In genomic region chr6:13248317-13248969, GRCm38 (mm10) we compare ENCODE assay signal across 11 mouse cellular contexts. TPM values are rescaled to one million over a fixed set of nuclear protein-coding genes. Genes with fewer than 3 reads are reported as not detected.
A peak's percentile ranks its signal among the peaks of the same experiment; 100 is the strongest.
DNase-seq lines count a peak whose midpoint lies in the region; ATAC-seq and TF ChIP-seq lines count a peak whose summit lies in the region.
"Had no signal": no experiment of that assay in that cellular context is flagged by ENCODE, and none has a peak within 500 bp of the region (broad histone marks: within the 10 kb centered on the region; RNA-seq: fewer than 3 reads in every experiment).

No protein-coding gene starts in this region.

- H3K9ac ChIP-seq in midbrain, embryonic 13.5 days (replicated peaks), result no peak overlapping the region
- no peak overlapping the region for H3K9ac ChIP-seq in midbrain, embryonic 15.5 days
- H3K9ac ChIP-seq in embryonic facial prominence, embryonic 14.5 days (ENCODE audit: low read depth, low read length), result no peak overlapping the region
- H3K9ac ChIP-seq: stomach, embryonic 15.5 days had no signal

- no peaks in the 10 kb centered on the region for H3K36me3 ChIP-seq in midbrain, embryonic 13.5 days
- no peaks in the 10 kb centered on the region for H3K36me3 ChIP-seq in midbrain, embryonic 15.5 days (replicated peaks)
- no peaks in the 10 kb centered on the region for H3K36me3 ChIP-seq in embryonic facial prominence, embryonic 14.5 days (ENCODE audit: control insufficient read depth, insufficient read depth, low read length)
- no peaks in the 10 kb centered on the region for H3K36me3 ChIP-seq in splenic B cell, adult 2 months (ENCODE audit: control insufficient read depth, insufficient read depth, low read length, poor library complexity, severe bottlenecking)
- H3K36me3 ChIP-seq: stomach, embryonic 15.5 days had no signal

- no peaks in the 10 kb centered on the region for H3K27me3 ChIP-seq in midbrain, embryonic 13.5 days
- no peaks in the 10 kb centered on the region for H3K27me3 ChIP-seq in midbrain, embryonic 15.5 days (replicated peaks)
- no peaks in the 10 kb centered on the region for H3K27me3 ChIP-seq in embryonic facial prominence, embryonic 14.5 days (replicated peaks; ENCODE audit: control insufficient read depth, insufficient read depth, low read length)
- H3K27me3 ChIP-seq in splenic B cell, adult 2 months (ENCODE audit: control insufficient read depth, insufficient read depth, low read length, poor library complexity, severe bottlenecking), result no peaks in the 10 kb centered on the region
- H3K27me3 ChIP-seq: stomach, embryonic 15.5 days had no signal

- no peaks in the 10 kb centered on the region for H3K9me3 ChIP-seq in midbrain, embryonic 13.5 days
- H3K9me3 ChIP-seq in midbrain, embryonic 15.5 days, result no peaks in the 10 kb centered on the region
- no peaks in the 10 kb centered on the region for H3K9me3 ChIP-seq in embryonic facial prominence, embryonic 14.5 days (ENCODE audit: control insufficient read depth, low read length)
- H3K9me3 ChIP-seq: stomach, embryonic 15.5 days had no signal

- intact Hi-C loops in gastrocnemius, adult 2 months (cut with DNase I), result no loop called here

- no peak overlapping the region for H3K4me3 ChIP-seq in gastrocnemius, adult 2 months
- no peak overlapping the region for H3K4me3 ChIP-seq in midbrain, embryonic 13.5 days (replicated peaks)
- H3K4me3 ChIP-seq in midbrain, embryonic 15.5 days, result no peak overlapping the region
- no peak overlapping the region for H3K4me3 ChIP-seq in embryonic facial prominence, embryonic 14.5 days (ENCODE audit: low read depth, low read length)
- H3K4me3 ChIP-seq: myocyte; stomach, embryonic 15.5 days had no signal

- no peak for DNase-seq in gastrocnemius, adult 2 months
- DNase-seq in gastrocnemius, postnatal 25 days, result no peak
- peak; percentile 34 for DNase-seq in embryonic facial prominence, embryonic 14.5 days (ENCODE audit: low spot score)
- DNase-seq in splenic B cell, adult 2 months (ENCODE audit: low read depth, low spot score), result peak; percentile 16
- DNase-seq in ovary, postnatal 10 days (ENCODE audit: low spot score), result no peak
- DNase-seq in cerebellum, adult 11 months, result no peak

- H3K4me1 ChIP-seq in midbrain, embryonic 13.5 days (replicated peaks), result no peaks in the 10 kb centered on the region
- H3K4me1 ChIP-seq in midbrain, embryonic 15.5 days, result no peaks in the 10 kb centered on the region
- no peaks in the 10 kb centered on the region for H3K4me1 ChIP-seq in embryonic facial prominence, embryonic 14.5 days (ENCODE audit: control insufficient read depth, insufficient read depth, low read length)
- H3K4me1 ChIP-seq: stomach, embryonic 15.5 days had no signal

- no peak overlapping the region for H3K4me2 ChIP-seq in midbrain, embryonic 13.5 days (replicated peaks)
- no peak overlapping the region for H3K4me2 ChIP-seq in midbrain, embryonic 15.5 days
- H3K4me2 ChIP-seq in embryonic facial prominence, embryonic 14.5 days (ENCODE audit: low read depth, low read length), result no peak overlapping the region
- H3K4me2 ChIP-seq: stomach, embryonic 15.5 days had no signal

- 73% methylated on average over 4 of the region's 4 CpGs for WGBS in midbrain, embryonic 13.5 days
- WGBS in midbrain, embryonic 15.5 days, result 70% methylated on average over 4 of the region's 4 CpGs
- WGBS in embryonic facial prominence, embryonic 14.5 days, result 67% methylated on average over 4 of the region's 4 CpGs

- no peak overlapping the region for H3K27ac ChIP-seq in gastrocnemius, adult 2 months
- no peak overlapping the region for H3K27ac ChIP-seq in midbrain, embryonic 13.5 days
- no peak overlapping the region for H3K27ac ChIP-seq in midbrain, embryonic 15.5 days
- H3K27ac ChIP-seq in embryonic facial prominence, embryonic 14.5 days (replicated peaks; ENCODE audit: low read depth, low read length), result no peak overlapping the region
- H3K27ac ChIP-seq: stomach, embryonic 15.5 days had no signal

- ATAC-seq in midbrain, embryonic 13.5 days, result 0 out of 2 replicates have a peak, but pooled peaks have one; percentile 30
- no peak for ATAC-seq in midbrain, embryonic 15.5 days (replicated peaks)
- no peak for ATAC-seq in embryonic facial prominence, embryonic 14.5 days (ENCODE audit: low read depth)

- peak; percentile 64 for TF ChIP-seq CTCF in gastrocnemius, adult 2 months (IDR thresholded peaks at IDR 0.05)

RNA-seq across cellular contexts. Expression of gene Vwde, which starts 23.7 kb away (rescaled TPM):
- total RNA-seq in gastrocnemius, adult 2 months (2021), result under 1 TPM in 1 of 2 experiments, not detected in 1; 0.08 TPM
- not detected for total RNA-seq in gastrocnemius, postnatal 25 days (2021)
- 0.10 TPM in 1 of 2 replicates, not detected in the other for polyA plus RNA-seq in midbrain, embryonic 13.5 days (2015; fragmentation: Nextera tagmentation; extraction: Ambion mirVana)
- 0.09 TPM in 2 replicates for polyA plus RNA-seq in midbrain, embryonic 15.5 days (2015; fragmentation: Nextera tagmentation; extraction: Ambion mirVana)
- polyA plus RNA-seq in embryonic facial prominence, embryonic 14.5 days (2014; fragmentation: Nextera tagmentation; extraction: Ambion mirVana), result 0.21 and 0.56 TPM in 2 replicates
- total RNA-seq: heart, adult 8-10 months had no signal
- polyA plus RNA-seq: myocyte had no signal

Comparison
In these comparisons a context has a peak if more than half of its experiments do, and no peak if none do; other contexts are left out.
1. DNase-seq: peak in embryonic facial prominence, embryonic 14.5 days (single experiment) and splenic B cell, adult 2 months (single experiment); none in gastrocnemius, adult 2 months (single experiment), gastrocnemius, postnatal 25 days (single experiment), ovary, postnatal 10 days (single experiment) and cerebellum, adult 11 months (single experiment).